Mouse (Mus musculus) hindbrain, postnatal 0 days (tissue): ENCODE measurements at regions not wholly inside any gene's neighbourhood (a gene's known extent, or its start where the extent isn't known, plus 50 kb on each side); places are given as distances from the start of the nearest gene placed in this dataset.

Experiments
- ATAC-seq: fragments of 200-750 bp; cut with Nextera tagmentation; 2 replicates; pipeline ENCODE4 v1.8.0; 2017; ENCODE audit warnings: mild to moderate bottlenecking, moderate TSS enrichment, moderate library complexity
- DNase-seq: peaks from one replicate; pipeline ENCODE4 v3.0.0-alpha.2; 2015; ENCODE audit warnings: low spot score
- H3K27ac ChIP-seq: fragments of 300-500 bp; sonication (generic); 2 replicates; pipeline ENCODE4 v1.5.1; 2014; ENCODE audit warnings: mild to moderate bottlenecking
- H3K27me3 ChIP-seq: fragments of 300-500 bp; sonication (generic); 2 replicates; pipeline ENCODE4 v1.6.1; 2014; ENCODE audit warnings: low read length, mixed read lengths; ENCODE audit not compliant: insufficient read depth
- H3K36me3 ChIP-seq: fragments of 300-500 bp; sonication (generic); 2 replicates; pipeline ENCODE4 v1.6.1; 2014; ENCODE audit warnings: low read length, mixed read lengths; ENCODE audit not compliant: insufficient read depth
- H3K4me1 ChIP-seq: fragments of 300-500 bp; sonication (generic); 2 replicates; pipeline ENCODE4 v1.6.1; 2014; ENCODE audit warnings: antibody characterized with exemption, low read length, mixed read lengths; ENCODE audit not compliant: insufficient read depth
- H3K4me2 ChIP-seq: fragments of 300-500 bp; sonication (generic); 2 replicates; pipeline ENCODE4 v1.6.1; 2014; ENCODE audit warnings: low read depth, mild to moderate bottlenecking, low read length, moderate library complexity, mixed read lengths
- H3K4me3 ChIP-seq: fragments of 300-500 bp; sonication (generic); 2 replicates; pipeline ENCODE4 v1.5.1; 2014; ENCODE audit warnings: low read length
- H3K9ac ChIP-seq: fragments of 300-500 bp; sonication (generic); replicated peaks from 2 replicates; pipeline ENCODE4 v1.6.1; 2014; ENCODE audit warnings: mild to moderate bottlenecking, low read length, moderate library complexity, mixed read lengths
- H3K9me3 ChIP-seq: fragments of 300-500 bp; sonication (generic); 2 replicates; pipeline ENCODE4 v1.6.1; 2016; ENCODE audit warnings: low read length, mixed read lengths
- CTCF ChIP-seq: IDR thresholded peaks from 2 replicates; pipeline ENCODE4 v1.5.1; 2016; ENCODE audit warnings: antibody characterized with exemption, control low read depth, low read depth
- WGBS: fragments of 180-500 bp; shearing (Covaris S2); extraction: QIAGEN DNeasy Blood & Tissue Kit; methylation state at CpG from one replicate; pipeline ENCODE4 v1.1.7; 2014; 5-methylcytosine and 5-hydroxymethylcytosine counted together

DNA sequence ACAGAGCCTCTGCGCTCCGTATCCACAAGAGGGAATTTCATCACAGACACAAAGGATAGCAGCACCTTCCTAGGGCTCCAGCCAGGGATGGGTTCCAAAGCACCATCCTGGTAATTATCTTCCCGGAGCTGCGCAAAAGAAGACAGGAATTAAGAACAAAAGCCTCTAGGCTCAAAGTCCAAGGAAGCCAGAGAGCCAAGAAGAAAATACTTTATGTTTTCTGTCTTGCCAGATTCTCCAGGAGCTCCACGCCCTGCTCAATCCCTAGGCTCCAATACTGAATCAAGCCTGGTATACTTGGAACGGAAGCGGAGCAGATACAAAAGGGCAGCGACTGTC is 54.4 kb downstream of the Irf2bpl start:
- ATAC-seq (no peak), DNase-seq (no peak)
- H3K36me3 ChIP-seq = no peaks in the 10 kb centered on the region
- no peaks in the 10 kb centered on the region for H3K27me3 ChIP-seq
- no peak overlapping the region for H3K9ac ChIP-seq
- no peak overlapping the region for H3K4me2 ChIP-seq
- no peak overlapping the region for H3K27ac ChIP-seq
- no peak overlapping the region for H3K4me3 ChIP-seq
- no peak for TF ChIP-seq CTCF
- WGBS = 57% methylated on average over 8 of the region's 8 CpGs
- no peaks in the 10 kb centered on the region for H3K9me3 ChIP-seq
- peaks cover 38% of the 10 kb centered on the region for H3K4me1 ChIP-seq

DNA sequence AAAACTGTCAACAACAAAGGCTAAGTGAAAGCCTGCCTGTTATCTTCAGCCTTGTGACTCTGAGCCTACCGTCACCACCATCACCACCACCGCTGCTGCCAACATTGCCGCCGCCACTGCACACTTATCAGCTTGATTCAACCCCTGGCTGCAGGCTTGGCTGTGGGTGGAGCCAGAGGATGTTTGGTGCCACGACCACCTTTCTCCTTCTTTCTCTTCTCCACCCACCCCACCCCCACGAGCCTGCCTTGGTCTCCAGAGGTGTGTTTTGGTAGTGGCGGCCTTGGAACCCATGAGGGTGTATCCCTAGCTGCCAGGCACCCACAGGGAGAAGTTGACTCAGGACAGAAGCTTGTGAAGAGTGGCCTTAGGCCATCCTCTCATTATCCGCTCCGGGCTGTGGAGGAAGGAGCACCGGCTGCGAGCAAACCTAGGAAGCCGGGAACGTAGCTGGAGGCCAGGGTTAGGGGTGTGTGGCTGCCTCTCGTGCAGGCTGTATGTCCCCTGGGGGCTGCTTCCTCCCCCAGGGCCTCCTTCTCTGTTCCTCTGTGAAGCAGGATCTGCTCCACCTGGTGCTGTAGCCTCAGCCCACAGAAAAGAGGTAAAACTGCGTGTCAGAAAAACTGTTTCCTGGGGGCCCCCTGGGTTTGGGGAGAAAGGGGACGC is 54.9 kb downstream of the Irf2bpl start:
- H3K4me3 ChIP-seq = no peak overlapping the region

DNA sequence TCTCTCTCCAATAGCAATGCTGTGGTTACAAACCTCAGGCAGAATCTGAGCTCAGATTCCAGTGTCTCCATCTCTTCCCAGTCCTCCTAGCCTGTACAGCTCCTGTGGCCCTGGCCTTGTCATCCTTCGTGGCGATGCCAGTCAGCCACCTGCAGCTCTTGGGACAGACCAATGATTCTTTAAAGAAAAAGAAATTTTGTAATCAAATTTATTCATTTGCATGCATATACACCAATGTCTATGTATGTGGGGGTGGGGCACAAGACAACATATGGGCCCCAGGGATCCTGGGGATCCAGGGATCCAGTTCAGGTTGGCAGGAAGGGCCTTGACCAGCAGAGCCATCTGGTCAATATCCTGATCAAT is 57.4 kb downstream of the Irf2bpl start:
- H3K9ac ChIP-seq = no peak overlapping the region
- H3K4me2 ChIP-seq = no peak overlapping the region
- peak overlapping the region; percentile 34; the same call in 1 of the 2 replicates for H3K27ac ChIP-seq
- no peaks in the 10 kb centered on the region for H3K9me3 ChIP-seq
- DNase-seq (no peak), ATAC-seq (no peak)
- peaks cover 44% of the 10 kb centered on the region for H3K4me1 ChIP-seq
- H3K27me3 ChIP-seq = no peaks in the 10 kb centered on the region
- no peak for TF ChIP-seq CTCF
- no peaks in the 10 kb centered on the region for H3K36me3 ChIP-seq
- WGBS = 58% methylated on average over 2 of the region's 2 CpGs
- H3K4me3 ChIP-seq = no peak overlapping the region

More for the DNA sequence above, 54.9 kb downstream of the Irf2bpl start:
- TF ChIP-seq CTCF = no peak
- Histone ChIP-seq H3K9me3 (no peaks in the 10 kb centered on the region), H3K36me3 (no peaks in the 10 kb centered on the region), H3K27ac (no peak overlapping the region), H3K27me3 (no peaks in the 10 kb centered on the region), H3K9ac (no peak overlapping the region), H3K4me2 (no peak overlapping the region), H3K4me1 (peaks cover 43% of the 10 kb centered on the region)
- DNase-seq (no peak), ATAC-seq (no peak)
- 62% methylated on average over 16 of the region's 16 CpGs for WGBS

DNA sequence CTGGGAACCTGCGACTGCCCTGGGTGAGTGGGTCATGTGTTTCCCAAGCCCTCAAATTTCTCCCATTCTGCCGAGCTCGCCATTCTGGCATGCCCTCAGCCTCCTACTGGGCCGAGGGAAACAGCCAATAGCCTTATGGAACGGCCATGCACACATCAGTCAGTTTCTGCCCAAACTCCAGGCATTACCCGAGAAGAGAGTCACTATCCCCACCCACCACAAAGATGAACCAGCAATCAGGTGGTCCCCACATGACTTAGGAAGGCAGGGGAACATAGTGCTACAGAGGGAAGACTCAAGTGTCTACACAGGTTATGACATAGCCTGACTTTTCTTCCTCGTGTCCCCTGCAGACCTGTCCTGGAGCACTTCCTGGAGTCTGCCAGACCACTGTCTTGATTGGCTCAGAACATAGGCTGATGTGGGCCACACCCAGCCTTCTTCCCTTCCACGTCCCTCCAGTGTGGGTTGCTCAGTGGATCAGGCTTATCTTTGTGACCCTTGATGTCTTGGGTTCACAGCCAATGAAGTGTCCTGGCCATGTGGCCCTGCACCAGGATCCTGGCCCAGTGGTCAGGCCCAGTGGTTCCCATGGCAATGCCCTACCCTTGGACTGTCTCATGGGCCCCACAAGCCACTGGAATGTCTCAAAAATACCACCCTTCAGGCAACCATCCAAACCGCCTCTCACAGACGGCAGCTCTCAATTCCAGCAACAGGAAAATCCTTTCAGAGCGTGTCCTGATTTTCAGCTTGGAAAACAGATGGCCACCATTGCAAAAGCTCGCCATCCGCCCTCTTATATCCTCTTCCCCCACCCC is 58.0 kb downstream of the Irf2bpl start:
- peak; percentile 65 for DNase-seq
- H3K27ac ChIP-seq = peak overlapping the region; percentile 34
- no peak overlapping the region for H3K4me3 ChIP-seq
- no peak overlapping the region for H3K4me2 ChIP-seq
- 28% methylated on average over 13 of the region's 13 CpGs for WGBS
- TF ChIP-seq CTCF = no peak
- no peak overlapping the region for H3K9ac ChIP-seq
- ATAC-seq = no peak
- H3K4me1 ChIP-seq = peaks cover 38% of the 10 kb centered on the region
- H3K27me3 ChIP-seq = no peaks in the 10 kb centered on the region
- no peaks in the 10 kb centered on the region for H3K36me3 ChIP-seq
- no peaks in the 10 kb centered on the region for H3K9me3 ChIP-seq

DNA sequence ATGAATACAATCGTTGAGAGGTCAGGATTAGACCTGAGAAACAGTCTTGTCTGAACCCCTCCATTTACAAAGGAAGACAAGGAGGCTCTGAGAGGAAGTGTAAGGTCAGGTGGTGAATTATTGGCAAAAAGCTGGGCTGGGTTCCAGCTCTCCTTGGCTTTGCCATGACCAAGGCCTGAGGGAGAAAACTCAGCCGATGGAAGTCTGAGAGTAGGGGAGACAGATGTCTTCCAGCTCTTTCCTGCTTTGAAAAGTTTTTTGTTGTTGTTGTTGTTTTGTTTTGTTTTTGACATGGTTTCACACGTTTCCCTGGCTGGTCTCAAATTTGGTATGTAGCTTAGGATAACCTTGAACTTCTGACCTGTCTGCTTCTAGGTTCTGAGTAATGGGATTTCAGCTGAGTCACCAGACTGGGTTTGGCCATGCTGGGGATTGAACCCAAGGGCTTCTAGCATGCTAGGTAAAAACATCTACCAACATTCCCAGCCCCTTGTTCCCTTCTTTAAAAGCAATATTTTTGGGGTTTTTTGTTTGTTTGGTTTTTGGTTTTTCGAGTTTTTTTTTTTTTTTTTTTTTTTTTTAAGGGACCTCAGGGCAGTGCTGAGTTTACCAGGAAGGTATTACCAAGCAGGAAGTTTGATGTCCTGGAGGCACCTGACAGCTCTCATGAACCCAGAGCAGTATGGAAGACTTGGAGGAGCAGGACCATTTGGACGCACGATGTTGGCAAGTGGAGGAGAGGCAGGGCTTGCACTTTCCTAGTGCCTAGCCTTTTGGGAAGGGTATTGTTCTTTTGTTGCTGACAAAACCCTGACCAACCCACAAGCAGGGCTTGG is 58.8 kb downstream of the Irf2bpl start:
- Histone ChIP-seq H3K4me1 (peaks cover 40% of the 10 kb centered on the region), H3K27ac (peak overlapping the region; percentile 96)
- 36% methylated on average over 6 of the region's 6 CpGs for WGBS

DNA sequence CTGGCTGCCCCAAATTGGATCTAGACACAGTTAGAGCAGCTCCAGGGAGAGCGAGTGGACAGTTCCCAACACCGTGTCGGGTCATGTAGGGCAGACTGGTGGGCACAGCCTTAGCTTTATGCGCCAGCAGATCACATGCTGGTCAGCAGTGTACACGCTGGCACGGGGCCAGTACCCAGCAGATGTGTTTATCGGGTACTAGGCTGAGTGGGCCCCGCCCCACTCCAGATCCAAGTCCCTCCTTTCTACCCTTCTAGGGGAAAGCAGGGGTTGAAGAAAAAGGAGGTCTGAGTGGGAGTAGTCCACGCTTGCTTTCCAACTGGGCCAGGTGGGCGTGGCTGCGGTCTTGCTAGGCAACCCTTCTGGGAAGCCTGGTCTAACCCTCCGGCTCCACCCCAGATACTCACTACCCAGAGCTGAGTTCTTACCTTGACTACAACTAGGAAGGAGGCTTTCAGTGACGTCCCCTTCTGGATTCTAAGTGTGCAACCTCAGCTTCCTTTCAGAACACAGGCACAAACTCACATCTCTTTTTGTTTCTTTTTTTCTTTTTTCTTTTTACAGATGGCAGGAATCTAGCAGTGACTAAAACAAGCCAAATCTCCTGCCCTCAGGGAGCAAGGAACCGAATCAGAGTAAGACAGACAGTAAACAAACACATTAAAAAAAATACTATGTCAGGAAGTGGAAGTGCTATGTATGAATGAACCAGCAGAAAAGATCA is 59.6 kb downstream of the Irf2bpl start:
- 0 out of 2 replicates have a peak overlapping the region, but pooled peaks have one; percentile 37 for H3K9ac ChIP-seq
- ATAC-seq (peak; percentile 38), DNase-seq (peak; percentile 81)
- no peaks in the 10 kb centered on the region for H3K9me3 ChIP-seq
- WGBS = 3% methylated on average over 14 of the region's 14 CpGs
- no peak overlapping the region for H3K4me3 ChIP-seq
- no peaks in the 10 kb centered on the region for H3K27me3 ChIP-seq
- no peaks in the 10 kb centered on the region for H3K36me3 ChIP-seq
- H3K4me2 ChIP-seq = peak overlapping the region; percentile 42
- peaks cover 38% of the 10 kb centered on the region for H3K4me1 ChIP-seq
- TF ChIP-seq CTCF = no peak
- H3K27ac ChIP-seq = peak overlapping the region; percentile 96

More for the DNA sequence above, 58.8 kb downstream of the Irf2bpl start:
- no peak overlapping the region for H3K4me3 ChIP-seq
- H3K9me3 ChIP-seq = no peaks in the 10 kb centered on the region
- H3K4me2 ChIP-seq = no peak overlapping the region
- TF ChIP-seq CTCF = no peak
- ATAC-seq (no peak), DNase-seq (no peak)
- no peak overlapping the region for H3K9ac ChIP-seq
- H3K27me3 ChIP-seq = no peaks in the 10 kb centered on the region
- H3K36me3 ChIP-seq = no peaks in the 10 kb centered on the region
